Mouse (Mus musculus) adrenal gland, postnatal 36 days (tissue): ENCODE measurements at regions not wholly inside any gene's neighbourhood (a gene's known extent, or its start where the extent isn't known, plus 50 kb on each side); places are given as distances from the start of the nearest gene placed in this dataset.

ENCODE experiments used
- DNase-seq, 2 experiments: peaks; one replicate each; pipeline ENCODE4 v3.0.0; 2021; ENCODE audit warnings: mixed read lengths in 1 of 2

GRCm38 (mm10) chr13:20661243-20661642 lies 132.7 kb upstream of the Aoah start:
- DNase-seq: no peak

GRCm38 (mm10) chr13:20678754-20679153 lies 115.2 kb upstream of the Aoah start:
- DNase-seq: peak in 1 of 2 experiments; percentile 1

GRCm38 (mm10) chr13:20686914-20687313 lies 107.0 kb upstream of the Aoah start:
- no peak for DNase-seq

- DNase-seq: no peak
These were observed 106.5 kb upstream of the Aoah start for GRCm38 (mm10) chr13:20687453-20687852.

- no peak for DNase-seq
These were observed 82.4 kb upstream of the Aoah start for GRCm38 (mm10) chr13:20711486-20711885.

GRCm38 (mm10) chr13:20723326-20724120 lies 70.4 kb upstream of the Aoah start:
- DNase-seq: no peak

GRCm38 (mm10) chr13:20724419-20724818 lies 69.5 kb upstream of the Aoah start:
- no peak for DNase-seq

GRCm38 (mm10) chr13:20725556-20725955 lies 68.4 kb upstream of the Aoah start:
- DNase-seq: no peak

- DNase-seq: no peak
These were observed 65.8 kb upstream of the Aoah start for GRCm38 (mm10) chr13:20728064-20728463.

GRCm38 (mm10) chr13:20733046-20733445 lies 60.9 kb upstream of the Aoah start:
- no peak for DNase-seq

GRCm38 (mm10) chr13:20734283-20734682 lies 59.6 kb upstream of the Aoah start:
- no peak for DNase-seq

- no peak for DNase-seq
These were observed 57.3 kb upstream of the Aoah start for GRCm38 (mm10) chr13:20736609-20737008.
